Mouse (Mus musculus) naive thymus-derived CD4-positive, alpha-beta T cell, adult 2 months (primary cell): ENCODE data around the gene Tmem140.

Experiments
- DNase-seq: peaks from one replicate; pipeline ENCODE4 v3.0.0-alpha.2; 2011; ENCODE audit warnings: low read depth

The Tmem140 gene

GRCm38 (mm10) chr6:34862791-34863403 lies at the start of gene Tmem140:
Gene Tmem140 (plus strand): TSS chr6:34863146.
- DNase-seq, result peak; percentile 85

- DNase-seq, result no peak
Measured at GRCm38 (mm10) chr6:34824406-34824805, 38.5 kb upstream of the Tmem140 start.

GRCm38 (mm10) chr6:34832352-34832751 lies 30.6 kb upstream of the Tmem140 start:
- no peak for DNase-seq

- DNase-seq, result peak; percentile 55
Measured at GRCm38 (mm10) chr6:34861546-34862053, 1.3 kb upstream of the Tmem140 start.

GRCm38 (mm10) chr6:34862381-34862780 lies 565 bp upstream of the Tmem140 start:
- DNase-seq, result peak; percentile 76

- DNase-seq, result no peak
Measured at GRCm38 (mm10) chr6:34863786-34864514, 1.0 kb downstream of the Tmem140 start.

GRCm38 (mm10) chr6:34865213-34865612 lies 2.3 kb downstream of the Tmem140 start:
- DNase-seq, result no peak

GRCm38 (mm10) chr6:34865711-34866593 lies 3.0 kb downstream of the Tmem140 start:
- no peak for DNase-seq

- no peak for DNase-seq
Measured at GRCm38 (mm10) chr6:34866786-34867185, 3.8 kb downstream of the Tmem140 start.

- DNase-seq, result no peak
Measured at GRCm38 (mm10) chr6:34867301-34867994, 4.5 kb downstream of the Tmem140 start.

- DNase-seq, result no peak
Measured at GRCm38 (mm10) chr6:34867995-34868350, 5.0 kb downstream of the Tmem140 start.

GRCm38 (mm10) chr6:34868507-34869217 lies 5.7 kb downstream of the Tmem140 start:
- no peak for DNase-seq

GRCm38 (mm10) chr6:34869225-34869915 lies 6.4 kb downstream of the Tmem140 start:
- peak; percentile 61 for DNase-seq

- no peak for DNase-seq
Measured at GRCm38 (mm10) chr6:34870136-34870535, 7.2 kb downstream of the Tmem140 start.

- no peak for DNase-seq
Measured at GRCm38 (mm10) chr6:34870724-34871123, 7.8 kb downstream of the Tmem140 start.

GRCm38 (mm10) chr6:34871929-34872328 lies 9.0 kb downstream of the Tmem140 start:
- DNase-seq, result no peak

GRCm38 (mm10) chr6:34872871-34873270 lies 9.9 kb downstream of the Tmem140 start:
- no peak for DNase-seq

GRCm38 (mm10) chr6:34874101-34874921 lies 11.4 kb downstream of the Tmem140 start:
- no peak for DNase-seq

- DNase-seq, result peak; percentile 75
Measured at GRCm38 (mm10) chr6:34875268-34875761, 12.4 kb downstream of the Tmem140 start.
